Mouse (Mus musculus): ENCODE data around the gene Ctxn2. TPM values are rescaled to one million over a fixed set of nuclear protein-coding genes. Genes with fewer than 3 reads are reported as not detected.

Gene Ctxn2
- polyA plus RNA-seq, 1 experiment from 2014 or later = 6.1 TPM

Other genes with a start within 250 kb of the Ctxn2 start
- gene Slc24a5, start 68.6 kb upstream of the Ctxn2 start, polyA plus RNA-seq (2015; fragmentation: Nextera tagmentation; extraction: Ambion mirVana) = 4.0 and 6.9 TPM in 2 replicates
- 245 and 246 TPM in 2 replicates for gene Myef2, start 13.0 kb upstream of the Ctxn2 start, polyA plus RNA-seq (2015; fragmentation: Nextera tagmentation; extraction: Ambion mirVana)
- 0.08 and 0.12 TPM in 2 replicates for gene Slc12a1, start 15.8 kb downstream of the Ctxn2 start, polyA plus RNA-seq (2015; fragmentation: Nextera tagmentation; extraction: Ambion mirVana)
- 64.7 and 72.2 TPM in 2 replicates for gene Dut, start 110.5 kb downstream of the Ctxn2 start, polyA plus RNA-seq (2015; fragmentation: Nextera tagmentation; extraction: Ambion mirVana)

All from neural tube, embryonic 13.5 days (tissue).